Mouse (Mus musculus): ENCODE measurements around the gene Slc25a11.

DNA sequence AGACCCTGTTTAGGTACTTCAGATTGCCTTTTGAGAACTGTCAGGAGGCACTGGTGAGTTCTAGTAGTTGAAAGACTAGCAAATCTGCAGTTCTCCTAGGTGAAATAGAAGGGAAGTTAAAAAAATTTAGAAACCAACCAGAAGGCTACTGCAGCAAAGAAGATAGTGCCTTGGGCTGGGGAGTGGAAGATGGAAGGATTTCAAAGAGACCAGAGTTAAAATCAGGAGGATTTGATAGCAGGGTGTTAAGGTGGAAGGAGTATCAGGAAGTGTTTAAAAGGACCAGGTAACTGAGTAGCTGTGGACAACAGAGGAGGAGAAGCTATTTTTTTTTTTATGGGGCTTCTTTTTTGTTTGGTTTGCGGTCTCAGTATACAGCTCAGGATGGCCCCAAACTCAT lies 9.5 kb downstream of the Slc25a11 start:
- no peak for TF ChIP-seq GATA1 (IDR thresholded peaks at IDR 0.05; ENCODE audit: low read length)
- TF ChIP-seq TAL1 (IDR thresholded peaks at IDR 0.05; ENCODE audit: low read length): no peak
